Mouse (Mus musculus): ENCODE results near the gene St6gal2.

Gene St6gal2

GRCm38 (mm10) chr17:55445250-55446184, at the start of gene St6gal2:
Gene St6gal2 (plus strand): TSS chr17:55445382.
- no peak for DNase-seq (ENCODE audit: low read depth)

GRCm38 (mm10) chr17:55406043-55406442, 39.1 kb upstream of the St6gal2 start:
- no peak for DNase-seq (ENCODE audit: low read depth)

- no peak for DNase-seq (ENCODE audit: low read depth)
Observed at GRCm38 (mm10) chr17:55416519-55416918, 28.7 kb upstream of the St6gal2 start.

GRCm38 (mm10) chr17:55446185-55446527, 974 bp downstream of the St6gal2 start:
- no peak for DNase-seq (ENCODE audit: low read depth)

- DNase-seq (ENCODE audit: low read depth) = no peak
Observed at GRCm38 (mm10) chr17:55446698-55447097, 1.5 kb downstream of the St6gal2 start.

- DNase-seq (ENCODE audit: low read depth) = no peak
Observed at GRCm38 (mm10) chr17:55450943-55451342, 5.8 kb downstream of the St6gal2 start.

GRCm38 (mm10) chr17:55454487-55454886, 9.3 kb downstream of the St6gal2 start:
- no peak for DNase-seq (ENCODE audit: low read depth)

- DNase-seq (ENCODE audit: low read depth) = no peak
Observed at GRCm38 (mm10) chr17:55460187-55460586, 15.0 kb downstream of the St6gal2 start.

GRCm38 (mm10) chr17:55467579-55467978, 22.4 kb downstream of the St6gal2 start:
- DNase-seq (ENCODE audit: low read depth) = no peak

GRCm38 (mm10) chr17:55468963-55469362, 23.8 kb downstream of the St6gal2 start:
- DNase-seq (ENCODE audit: low read depth) = no peak

GRCm38 (mm10) chr17:55475974-55476373, 30.8 kb downstream of the St6gal2 start:
- no peak for DNase-seq (ENCODE audit: low read depth)

- DNase-seq (ENCODE audit: low read depth) = no peak
Observed at GRCm38 (mm10) chr17:55477361-55477760, 32.2 kb downstream of the St6gal2 start.

- DNase-seq (ENCODE audit: low read depth) = no peak
Observed at GRCm38 (mm10) chr17:55479367-55479766, 34.2 kb downstream of the St6gal2 start.

GRCm38 (mm10) chr17:55484108-55484870, 39.1 kb downstream of the St6gal2 start:
- no peak for DNase-seq (ENCODE audit: low read depth)

- DNase-seq (ENCODE audit: low read depth) = no peak
Observed at GRCm38 (mm10) chr17:55531872-55532271, 86.7 kb downstream of the St6gal2 start.

GRCm38 (mm10) chr17:55548476-55548875, 103.3 kb downstream of the St6gal2 start:
- DNase-seq (ENCODE audit: low read depth) = no peak

- DNase-seq (ENCODE audit: low read depth) = no peak
Observed at GRCm38 (mm10) chr17:55561774-55562173, 116.6 kb downstream of the St6gal2 start.
